Mouse (Mus musculus) embryonic fibroblast, embryonic 13.5 days (primary cell): Measurements from ENCODE around the gene Trib3. TPM values are rescaled to one million over a fixed set of nuclear protein-coding genes. Genes with fewer than 3 reads are reported as not detected.

Experiments
- H3K27ac ChIP-seq: 2 replicates; pipeline ENCODE4 v1.5.1; 2012; ENCODE audit warnings: low read length, control low read depth, inconsistent platforms; ENCODE audit not compliant: insufficient read depth
- H3K4me1 ChIP-seq: 2 replicates; pipeline ENCODE4 v1.6.1; 2011; ENCODE audit warnings: low read length; ENCODE audit not compliant: control insufficient read depth, insufficient read depth
- H3K4me3 ChIP-seq: 2 replicates; pipeline ENCODE4 v1.5.1; 2011; ENCODE audit warnings: mild to moderate bottlenecking, control low read depth, low read length; ENCODE audit not compliant: insufficient read depth
- CTCF ChIP-seq: IDR thresholded peaks from 2 replicates; pipeline ENCODE4 v1.5.1; 2011; ENCODE audit warnings: mild to moderate bottlenecking, control low read depth, low read length, moderate library complexity, borderline replicate concordance; ENCODE audit not compliant: insufficient read depth
- POLR2A ChIP-seq: IDR thresholded peaks from 2 replicates; pipeline ENCODE4 v1.6.1; 2011; ENCODE audit warnings: low read depth, mild to moderate bottlenecking, control low read depth, low read length, moderate library complexity
- polyA plus RNA-seq: library from polyadenylated mRNA; stranded (reverse); fragments of >200 nt; gene quantifications from 2 replicates; pipeline ENCODE4 v1.2.4, GENCODE M21; 2011; ENCODE audit warnings: low read depth; ENCODE audit not compliant: missing spikeins, insufficient read length

Trib3 gene
- polyA plus RNA-seq, result 49.1 and 85.1 TPM in 2 replicates

- Histone ChIP-seq H3K27ac (peak within 1 kb of the TSS; percentile 96), H3K4me1 (peaks cover 3% of the 10 kb centered on the region; the same call in 1 of the 2 replicates), H3K4me3 (peak within 1 kb of the TSS; percentile 70)
- TF ChIP-seq POLR2A (peak; percentile 96), CTCF (peak; percentile 63; the same call in 1 of the 2 replicates)
Observed at GRCm38 (mm10) chr2:152343329-152344213, at the start of gene Trib3. Gene Trib3 (minus strand): TSS chr2:152344032.

- no peak overlapping the region for H3K27ac ChIP-seq
Observed at GRCm38 (mm10) chr2:152393225-152394017, 49.6 kb upstream of the Trib3 start.

GRCm38 (mm10) chr2:152392786-152393185 lies 49.0 kb upstream of the Trib3 start:
- no peak overlapping the region for H3K4me3 ChIP-seq
- H3K27ac ChIP-seq, result no peak overlapping the region
- H3K4me1 ChIP-seq, result no peaks in the 10 kb centered on the region
- TF ChIP-seq CTCF (peak; percentile 34; the same call in 1 of the 2 replicates), POLR2A (no peak; the same call in 1 of the 2 replicates)

More at GRCm38 (mm10) chr2:152393225-152394017, 49.6 kb upstream of the Trib3 start:
- TF ChIP-seq CTCF (no peak), POLR2A (no peak)
- Histone ChIP-seq H3K4me1 (no peaks in the 10 kb centered on the region), H3K4me3 (no peak overlapping the region)

- no peak overlapping the region for H3K4me3 ChIP-seq
- no peak overlapping the region for H3K27ac ChIP-seq
- no peak for TF ChIP-seq POLR2A
- TF ChIP-seq CTCF, result no peak
- H3K4me1 ChIP-seq, result no peaks in the 10 kb centered on the region
Observed at GRCm38 (mm10) chr2:152384191-152384590, 40.4 kb upstream of the Trib3 start.

GRCm38 (mm10) chr2:152376345-152376741 lies 32.5 kb upstream of the Trib3 start, which contains the start of gene Nrsn2:
Gene Nrsn2 (minus strand): TSS chr2:152376638.
- H3K4me1 ChIP-seq, result no peaks in the 10 kb centered on the region
- H3K4me3 ChIP-seq, result no peak within 1 kb of the TSS
- no peak within 1 kb of the TSS for H3K27ac ChIP-seq
- TF ChIP-seq POLR2A, result no peak
- TF ChIP-seq CTCF, result no peak

GRCm38 (mm10) chr2:152375652-152376344 lies 32.0 kb upstream of the Trib3 start:
- Histone ChIP-seq H3K4me1 (no peaks in the 10 kb centered on the region), H3K4me3 (no peak overlapping the region), H3K27ac (no peak overlapping the region)
- TF ChIP-seq POLR2A (no peak), CTCF (no peak)

- H3K4me3 ChIP-seq, result no peak overlapping the region
- no peak for TF ChIP-seq POLR2A
- TF ChIP-seq CTCF, result no peak
Observed at GRCm38 (mm10) chr2:152373547-152373946, 29.7 kb upstream of the Trib3 start.

GRCm38 (mm10) chr2:152372661-152373060 lies 28.8 kb upstream of the Trib3 start:
- Histone ChIP-seq H3K4me1 (no peaks in the 10 kb centered on the region), H3K4me3 (no peak overlapping the region), H3K27ac (no peak overlapping the region)
- TF ChIP-seq POLR2A (no peak), CTCF (no peak)

More at GRCm38 (mm10) chr2:152373547-152373946, 29.7 kb upstream of the Trib3 start:
- Histone ChIP-seq H3K27ac (no peak overlapping the region), H3K4me1 (no peaks in the 10 kb centered on the region)

- no peak for TF ChIP-seq CTCF
- TF ChIP-seq POLR2A, result no peak
- Histone ChIP-seq H3K4me3 (no peak overlapping the region), H3K27ac (no peak overlapping the region), H3K4me1 (no peaks in the 10 kb centered on the region)
Observed at GRCm38 (mm10) chr2:152372104-152372503, 28.3 kb upstream of the Trib3 start.
